Mouse (Mus musculus): Measurements from ENCODE around the gene Lmx1b. TPM values are rescaled to one million over a fixed set of nuclear protein-coding genes. Genes with fewer than 3 reads are reported as not detected.

Gene Lmx1b
- total and polyA plus RNA-seq, 2 experiments from 2014 or later = 2.1 to 17.3 TPM

DNA sequence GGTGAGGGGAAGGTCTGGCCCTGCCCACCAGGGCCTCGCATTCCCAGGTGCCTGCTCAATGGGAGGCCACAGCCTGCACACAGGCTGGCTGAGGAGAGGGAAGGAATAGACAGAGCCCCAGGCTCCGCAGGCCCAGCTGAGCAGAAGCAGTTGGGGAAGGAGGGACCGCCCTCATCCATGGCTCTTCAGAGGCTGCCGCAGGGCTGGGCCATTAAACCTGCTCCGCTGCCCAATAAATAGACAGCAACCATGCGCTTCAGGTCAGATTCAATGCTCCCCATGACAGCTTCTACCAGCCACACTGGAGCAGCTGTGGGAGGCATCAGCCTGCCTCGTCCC is 45.3 kb downstream of the Lmx1b start:
- ATAC-seq = no peak
- no peak overlapping the region for H3K4me2 ChIP-seq (ENCODE audit: low read depth, low read length)
- H3K4me1 ChIP-seq (ENCODE audit: insufficient read depth, low read length) = peaks cover 15% of the 10 kb centered on the region
- H3K4me3 ChIP-seq (ENCODE audit: low read length) = no peak overlapping the region
- 38% methylated on average over 7 of the region's 7 CpGs for WGBS
- H3K27ac ChIP-seq = no peak overlapping the region
- TF ChIP-seq CTCF (IDR thresholded peaks at IDR 0.05; ENCODE audit: low read depth) = no peak
- 0 out of 2 replicates have a peak, but pooled peaks cover 4% of the 10 kb centered on the region for H3K27me3 ChIP-seq (ENCODE audit: insufficient read depth, low read length)
- H3K9me3 ChIP-seq (ENCODE audit: low read length) = no peaks in the 10 kb centered on the region
- H3K36me3 ChIP-seq (ENCODE audit: insufficient read depth, low read length) = no peaks in the 10 kb centered on the region
- no peak for DNase-seq (ENCODE audit: low spot score)
- no peak overlapping the region for H3K9ac ChIP-seq (replicated peaks; ENCODE audit: low read length)

DNA sequence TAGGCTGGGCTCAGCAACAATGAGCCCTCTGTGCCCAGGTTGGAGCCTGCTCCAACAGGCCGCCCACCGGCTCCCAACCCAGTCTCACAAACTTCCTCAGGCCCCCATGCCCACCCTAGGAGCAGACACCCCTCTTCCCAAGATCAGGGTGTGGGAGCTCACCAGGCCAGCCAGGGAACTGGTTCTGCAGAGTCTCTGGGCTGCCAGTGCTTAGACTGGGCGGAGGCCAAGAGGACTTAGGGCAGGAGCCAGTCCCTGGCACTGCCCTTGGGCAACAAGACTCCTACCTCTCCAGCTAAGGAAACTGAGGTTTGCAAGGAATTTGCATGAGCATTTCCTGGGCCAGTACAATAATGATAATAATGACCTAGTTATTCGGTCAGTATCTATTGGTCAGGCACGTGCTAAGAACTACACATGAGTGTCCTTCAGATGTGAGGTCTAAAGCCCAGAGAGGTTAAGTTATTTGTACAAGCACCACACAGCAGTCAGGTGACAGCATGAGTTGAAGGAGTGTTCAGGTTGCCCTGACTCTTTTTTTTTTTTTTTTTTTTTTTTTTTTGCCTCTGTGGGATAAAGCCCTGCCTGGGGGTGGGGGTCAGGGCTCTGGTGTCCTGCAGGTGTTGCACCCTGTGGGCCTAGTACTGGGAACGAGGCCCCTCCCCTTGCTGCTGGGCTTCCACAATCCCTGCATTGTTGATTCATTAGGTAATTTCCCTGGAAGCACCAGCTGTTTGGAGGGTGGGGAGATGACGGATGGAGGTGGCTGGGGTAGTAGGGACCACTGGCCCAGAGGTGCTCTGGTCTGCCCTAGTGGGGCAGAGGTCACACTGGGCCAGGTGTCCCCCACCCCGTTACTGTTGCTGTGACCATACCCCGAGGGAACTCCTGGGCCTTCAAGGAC is 45.9 kb downstream of the Lmx1b start:
- Histone ChIP-seq H3K4me3 (ENCODE audit: low read length) (no peak overlapping the region), H3K27me3 (ENCODE audit: insufficient read depth, low read length) (0 out of 2 replicates have a peak, but pooled peaks cover 4% of the 10 kb centered on the region), H3K27ac (no peak overlapping the region), H3K9ac (replicated peaks; ENCODE audit: low read length) (no peak overlapping the region), H3K9me3 (ENCODE audit: low read length) (no peaks in the 10 kb centered on the region), H3K36me3 (ENCODE audit: insufficient read depth, low read length) (no peaks in the 10 kb centered on the region), H3K4me2 (ENCODE audit: low read depth, low read length) (no peak overlapping the region), H3K4me1 (ENCODE audit: insufficient read depth, low read length) (peaks cover 15% of the 10 kb centered on the region)
- no peak for ATAC-seq
- DNase-seq (ENCODE audit: low spot score) = no peak
- 56% methylated on average over 9 of the region's 9 CpGs for WGBS
- no peak for TF ChIP-seq CTCF (IDR thresholded peaks at IDR 0.05; ENCODE audit: low read depth)

DNA sequence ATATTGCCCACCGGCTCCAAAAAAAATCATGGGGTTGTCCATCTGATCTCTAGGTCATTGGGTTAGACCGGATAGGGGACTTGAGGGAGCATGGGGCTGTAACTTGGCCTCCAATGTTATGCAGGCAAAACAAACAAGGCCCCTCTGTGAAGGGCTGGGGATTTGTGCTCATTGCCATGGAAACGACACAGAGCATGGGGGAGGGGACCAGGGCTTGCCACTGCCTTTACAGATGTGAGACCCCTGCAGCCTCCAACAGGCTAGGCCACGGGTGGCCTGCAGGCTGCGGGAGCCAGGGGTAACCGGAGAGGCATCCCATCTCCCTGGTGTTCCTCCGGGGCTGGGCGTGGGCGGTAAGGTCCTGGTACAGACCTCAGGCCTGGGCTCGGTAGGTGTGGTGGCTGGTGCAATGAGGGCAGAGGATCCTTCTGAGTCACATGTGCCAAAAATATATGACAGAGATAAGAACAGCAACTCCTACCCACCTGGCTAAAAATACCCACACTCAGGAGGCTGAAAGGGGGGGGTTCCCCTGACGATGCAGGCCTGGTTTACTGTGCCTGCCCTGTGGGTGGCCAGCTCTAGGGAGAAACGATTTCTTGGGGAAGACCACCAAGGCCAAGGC is 47.3 kb downstream of the Lmx1b start:
- Histone ChIP-seq H3K4me3 (ENCODE audit: low read length) (no peak overlapping the region), H3K4me2 (ENCODE audit: low read depth, low read length) (no peak overlapping the region), H3K9ac (replicated peaks; ENCODE audit: low read length) (no peak overlapping the region), H3K36me3 (ENCODE audit: insufficient read depth, low read length) (no peaks in the 10 kb centered on the region), H3K4me1 (ENCODE audit: insufficient read depth, low read length) (peaks cover 15% of the 10 kb centered on the region), H3K27me3 (ENCODE audit: insufficient read depth, low read length) (0 out of 2 replicates have a peak, but pooled peaks cover 4% of the 10 kb centered on the region), H3K9me3 (ENCODE audit: low read length) (no peaks in the 10 kb centered on the region), H3K27ac (no peak overlapping the region)
- peak; percentile 68 for DNase-seq (ENCODE audit: low spot score)
- no peak for TF ChIP-seq CTCF (IDR thresholded peaks at IDR 0.05; ENCODE audit: low read depth)
- ATAC-seq = peak; percentile 72
- WGBS = 15% methylated on average over 12 of the region's 12 CpGs

DNA sequence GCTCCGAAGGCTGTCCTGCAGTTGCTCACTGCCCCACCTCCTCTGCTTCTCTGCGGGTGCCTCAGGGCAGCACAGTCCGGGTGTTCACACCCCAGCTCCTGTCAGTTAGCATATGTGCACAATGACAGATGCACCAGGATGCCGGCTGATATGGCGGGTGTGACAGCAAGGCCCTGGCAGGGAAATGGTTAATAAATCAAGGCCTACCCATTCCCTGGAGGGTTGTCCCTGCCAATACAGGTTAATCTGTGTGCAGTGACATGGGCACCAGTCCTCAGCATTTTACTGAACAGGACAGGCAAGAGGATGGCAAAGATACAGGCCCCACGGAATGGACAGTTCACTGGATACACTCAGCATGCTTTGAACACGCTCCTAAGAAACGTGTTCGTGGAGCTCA is 51.0 kb downstream of the Lmx1b start:
- WGBS = 48% methylated on average over 9 of the region's 9 CpGs
- DNase-seq (ENCODE audit: low spot score) (peak; percentile 32), ATAC-seq (no peak)
- H3K4me1 ChIP-seq (ENCODE audit: insufficient read depth, low read length) = peaks cover 11% of the 10 kb centered on the region; the same call in 1 of the 2 replicates
- peaks cover 20% of the 10 kb centered on the region for H3K27me3 ChIP-seq (ENCODE audit: insufficient read depth, low read length)
- no peak overlapping the region for H3K9ac ChIP-seq (replicated peaks; ENCODE audit: low read length)
- H3K4me3 ChIP-seq (ENCODE audit: low read length) = no peak overlapping the region
- H3K27ac ChIP-seq = no peak overlapping the region
- H3K4me2 ChIP-seq (ENCODE audit: low read depth, low read length) = no peak overlapping the region
- TF ChIP-seq CTCF (IDR thresholded peaks at IDR 0.05; ENCODE audit: low read depth) = no peak
- H3K9me3 ChIP-seq (ENCODE audit: low read length) = no peaks in the 10 kb centered on the region
- no peaks in the 10 kb centered on the region for H3K36me3 ChIP-seq (ENCODE audit: insufficient read depth, low read length)

DNA sequence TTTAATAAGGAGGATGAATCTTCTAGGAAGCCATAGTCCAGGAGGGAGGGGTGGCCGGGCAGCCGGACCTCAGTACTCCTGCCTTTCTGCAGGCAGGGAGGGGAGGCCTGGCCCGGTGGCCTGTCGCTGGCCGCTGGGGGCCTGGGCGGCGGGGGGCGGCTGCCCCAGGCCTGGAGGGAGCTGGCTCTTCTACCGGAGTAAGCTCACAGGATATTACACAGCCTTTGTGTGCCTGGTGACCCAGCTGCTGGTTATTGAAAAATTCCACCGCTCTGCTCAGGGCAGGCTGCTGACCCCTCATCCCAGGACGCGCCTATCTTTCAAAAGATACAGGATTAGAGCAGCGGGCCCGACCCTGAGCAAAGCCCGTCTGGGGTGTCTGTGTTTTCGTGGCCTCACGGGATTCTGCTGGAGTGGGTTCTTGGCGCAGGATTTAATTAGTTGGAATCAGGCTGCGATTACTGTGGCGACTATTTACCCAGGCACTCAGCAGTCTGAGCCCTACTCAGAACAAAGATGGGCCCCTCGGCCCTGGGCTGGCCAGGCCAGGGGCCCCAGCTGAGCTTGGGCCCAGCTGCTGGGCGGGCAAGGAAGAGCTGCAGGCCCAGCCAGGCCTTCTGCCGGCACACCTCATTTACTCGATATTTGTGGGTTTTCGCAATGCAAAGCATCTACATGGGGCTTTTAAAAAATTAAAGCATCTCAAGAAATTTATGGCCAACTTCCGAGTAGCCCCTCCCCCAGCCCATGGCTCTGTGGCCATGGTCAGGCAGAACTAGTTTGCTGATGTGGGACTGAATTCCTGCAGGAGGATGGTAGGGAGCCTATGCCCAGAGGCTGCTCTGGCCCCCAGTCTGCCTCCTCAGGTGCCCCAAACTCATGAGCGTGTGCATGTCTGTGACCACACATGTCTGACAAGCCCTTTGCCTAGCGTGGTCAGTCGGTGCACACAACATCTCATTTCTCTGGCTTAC is 55.1 kb downstream of the Lmx1b start:
- no peak for TF ChIP-seq CTCF (IDR thresholded peaks at IDR 0.05; ENCODE audit: low read depth)
- Histone ChIP-seq H3K9me3 (ENCODE audit: low read length) (no peaks in the 10 kb centered on the region), H3K4me2 (ENCODE audit: low read depth, low read length) (no peak overlapping the region), H3K27me3 (ENCODE audit: insufficient read depth, low read length) (peaks cover 30% of the 10 kb centered on the region), H3K36me3 (ENCODE audit: insufficient read depth, low read length) (no peaks in the 10 kb centered on the region), H3K4me3 (ENCODE audit: low read length) (no peak overlapping the region), H3K9ac (replicated peaks; ENCODE audit: low read length) (no peak overlapping the region), H3K27ac (0 out of 2 replicates have a peak overlapping the region, but pooled peaks have one; percentile 8), H3K4me1 (ENCODE audit: insufficient read depth, low read length) (peaks cover 7% of the 10 kb centered on the region; the same call in 1 of the 2 replicates)
- ATAC-seq (no peak), DNase-seq (ENCODE audit: low spot score) (peak; percentile 28)
- WGBS = 23% methylated on average over 29 of the region's 29 CpGs

DNA sequence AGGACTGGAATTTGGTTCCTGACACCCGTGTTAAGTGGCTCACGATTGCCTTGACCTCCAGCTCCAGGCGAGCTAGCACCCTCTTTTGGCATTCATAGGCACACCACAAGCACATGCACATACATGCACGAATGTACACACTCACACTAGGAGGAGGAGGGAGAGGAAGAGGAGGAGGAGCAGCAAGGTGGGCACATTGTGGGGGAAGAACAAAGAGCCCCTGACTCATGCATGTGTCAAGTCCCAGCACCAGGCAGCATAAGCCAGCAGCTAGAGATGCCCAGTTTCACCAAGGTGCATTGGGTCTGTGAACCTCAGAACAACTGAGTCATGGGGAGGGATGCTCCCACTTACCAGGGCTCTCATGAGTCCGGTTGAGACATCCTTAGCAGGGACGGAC is 56.5 kb downstream of the Lmx1b start:
- Histone ChIP-seq H3K36me3 (ENCODE audit: insufficient read depth, low read length) (no peaks in the 10 kb centered on the region), H3K4me3 (ENCODE audit: low read length) (no peak overlapping the region), H3K9ac (replicated peaks; ENCODE audit: low read length) (no peak overlapping the region), H3K4me1 (ENCODE audit: insufficient read depth, low read length) (peaks cover 7% of the 10 kb centered on the region; the same call in 1 of the 2 replicates), H3K27ac (no peak overlapping the region), H3K4me2 (ENCODE audit: low read depth, low read length) (no peak overlapping the region), H3K9me3 (ENCODE audit: low read length) (no peaks in the 10 kb centered on the region), H3K27me3 (ENCODE audit: insufficient read depth, low read length) (peaks cover 36% of the 10 kb centered on the region)
- WGBS = 12% methylated on average over 6 of the region's 6 CpGs
- no peak for DNase-seq (ENCODE audit: low spot score)
- TF ChIP-seq CTCF (IDR thresholded peaks at IDR 0.05; ENCODE audit: low read depth) = no peak
- ATAC-seq = no peak
